Mouse (Mus musculus) layer of hippocampus, postnatal 25 days (tissue): ENCODE data around the gene Ccnd3. TPM values are rescaled to one million over a fixed set of nuclear protein-coding genes. Genes with fewer than 3 reads are reported as not detected.
A peak's percentile ranks its signal among the peaks of the same experiment; 100 is the strongest.

ENCODE experiments used
- DNase-seq, 2 experiments: peaks; one replicate each; pipeline ENCODE4 v3.0.0; 2022; ENCODE audit warnings: mixed read lengths in 2 of 2, low spot score in 1 of 2; ENCODE audit errors: extremely low spot score in 1 of 2
- total RNA-seq, 2 experiments: library from RNA; stranded (reverse); gene quantifications; 2 replicates each; pipeline ENCODE4 v1.2.3; 2021

Gene Ccnd3
- total RNA-seq, 2 experiments from 2014 or later, result 30.2 to 39.9 TPM

- no peak for DNase-seq
Observed at GRCm38 (mm10) chr17:47642992-47643391, 138.1 kb downstream of the Ccnd3 start.

- peak; percentile 27 to 47 for DNase-seq
Observed at GRCm38 (mm10) chr17:47646683-47647082, 141.8 kb downstream of the Ccnd3 start.

GRCm38 (mm10) chr17:47648966-47649365, 144.1 kb downstream of the Ccnd3 start:
- DNase-seq, result no peak

Other genes with a start within 250 kb of the Ccnd3 start
- gene Mrps10, start 136.2 kb upstream of the Ccnd3 start, total RNA-seq, result 10 to 100 TPM; 26.4 to 32.5 TPM
- 1 to 10 TPM in 1 of 2 experiments, under 1 TPM in 1; 0.98 to 1.0 TPM for gene Guca1b, start 119.7 kb upstream of the Ccnd3 start, total RNA-seq
- gene Guca1a, start 104.5 kb upstream of the Ccnd3 start, total RNA-seq, result under 1 TPM in 1 of 2 experiments, not detected in 1; 0.42 TPM
- under 1 TPM; 0.19 to 0.52 TPM for gene AI661453, start 68.4 kb upstream of the Ccnd3 start, total RNA-seq
- not detected for gene 1700001C19Rik, start 67.7 kb upstream of the Ccnd3 start, total RNA-seq
- 10 to 100 TPM; 15.9 to 19.1 TPM for gene Taf8, start 2.8 kb upstream of the Ccnd3 start, total RNA-seq
- gene Bysl, start 106.4 kb downstream of the Ccnd3 start, total RNA-seq, result 10 to 100 TPM; 18.4 to 19.1 TPM
- 10 to 100 TPM; 28.7 to 29.8 TPM for gene Med20, start 106.5 kb downstream of the Ccnd3 start, total RNA-seq
- gene Gm20517, start 106.5 kb downstream of the Ccnd3 start, total RNA-seq, result 1 to 10 TPM; 5.2 to 5.5 TPM
- 10 to 100 TPM in 1 of 2 experiments, 1 to 10 TPM in 1; 9.7 to 14.7 TPM for gene Usp49, start 125.6 kb downstream of the Ccnd3 start, total RNA-seq
- 100 to 1,000 TPM; 207 to 228 TPM for gene Tomm6, start 183.3 kb downstream of the Ccnd3 start, total RNA-seq
- 10 to 100 TPM; 19.8 to 27.7 TPM for gene Frs3, start 184.0 kb downstream of the Ccnd3 start, total RNA-seq
- 1 to 10 TPM; 2.9 to 4.5 TPM for gene Gm21981, start 189.4 kb downstream of the Ccnd3 start, total RNA-seq
- 1 to 10 TPM; 1.5 to 5.3 TPM for gene Prickle4, start 189.7 kb downstream of the Ccnd3 start, total RNA-seq
- gene Pgc, start 221.8 kb downstream of the Ccnd3 start, total RNA-seq, result not detected
- gene Tfeb, start 232.0 kb downstream of the Ccnd3 start, total RNA-seq, result 10 to 100 TPM; 11.8 to 17.4 TPM